Mouse (Mus musculus) lung, postnatal 0 days (tissue): ENCODE measurements around the gene Scamp3.

ENCODE experiments used
- CTCF ChIP-seq: IDR thresholded peaks from 2 replicates; pipeline ENCODE4 v1.5.1; 2016; ENCODE audit warnings: antibody characterized with exemption, mild to moderate bottlenecking
- EP300 ChIP-seq: IDR thresholded peaks from 2 replicates; pipeline ENCODE4 v1.6.1; 2016; ENCODE audit warnings: antibody characterized with exemption, mild to moderate bottlenecking, control low read depth

GRCm38 (mm10) chr3:89135958-89136357 is 41.3 kb upstream of the Scamp3 start, which contains the start of gene Pklr:
- TF ChIP-seq CTCF (no peak), EP300 (no peak)
